Mouse (Mus musculus) hindbrain, embryonic 16.5 days (tissue): Measurements from ENCODE around the gene Nbeal1. TPM values are rescaled to one million over a fixed set of nuclear protein-coding genes. Genes with fewer than 3 reads are reported as not detected.
A peak's percentile ranks its signal among the peaks of the same experiment; 100 is the strongest.

Source experiments
- ATAC-seq: fragments of 200-750 bp; cut with Nextera tagmentation; 2 replicates; pipeline ENCODE4 v1.8.0; 2017; ENCODE audit warnings: moderate TSS enrichment, moderate library complexity
- H3K27ac ChIP-seq: fragments of 300-500 bp; sonication (generic); 2 replicates; pipeline ENCODE4 v1.5.1; 2014; ENCODE audit warnings: low read depth, mild to moderate bottlenecking, control low read depth, low read length, moderate library complexity
- H3K27me3 ChIP-seq: fragments of 300-500 bp; sonication (generic); replicated peaks from 2 replicates; pipeline ENCODE4 v1.6.1; 2014; ENCODE audit warnings: low read length; ENCODE audit not compliant: control insufficient read depth, insufficient read depth
- H3K36me3 ChIP-seq: fragments of 300-500 bp; sonication (generic); 2 replicates; pipeline ENCODE4 v1.6.1; 2014; ENCODE audit warnings: mild to moderate bottlenecking, low read length, moderate library complexity, mixed read lengths; ENCODE audit not compliant: control insufficient read depth, insufficient read depth
- H3K4me1 ChIP-seq: fragments of 300-500 bp; sonication (generic); 2 replicates; pipeline ENCODE4 v1.6.1; 2014; ENCODE audit warnings: low read depth, low read length; ENCODE audit not compliant: control insufficient read depth, insufficient read depth
- H3K4me2 ChIP-seq: fragments of 300-500 bp; sonication (generic); 2 replicates; pipeline ENCODE4 v1.6.1; 2014; ENCODE audit warnings: mild to moderate bottlenecking, low read length, control low read depth, moderate library complexity
- H3K4me3 ChIP-seq: fragments of 300-500 bp; sonication (generic); 2 replicates; pipeline ENCODE4 v1.5.1; 2014; ENCODE audit warnings: mild to moderate bottlenecking, low read length, control low read depth, moderate library complexity
- H3K9ac ChIP-seq: fragments of 300-500 bp; sonication (generic); 2 replicates; pipeline ENCODE4 v1.6.1; 2014; ENCODE audit warnings: low read depth, mild to moderate bottlenecking, control low read depth, low read length, moderate library complexity
- H3K9me3 ChIP-seq: fragments of 300-500 bp; sonication (generic); 2 replicates; pipeline ENCODE4 v1.6.1; 2014; ENCODE audit warnings: mild to moderate bottlenecking, low read length, moderate library complexity; ENCODE audit not compliant: control insufficient read depth
- WGBS: fragments of 180-500 bp; shearing (Covaris S2); extraction: QIAGEN DNeasy Blood & Tissue Kit; methylation state at CpG from one replicate; pipeline ENCODE4 v1.1.7; 2014; 5-methylcytosine and 5-hydroxymethylcytosine counted together
- polyA plus RNA-seq: library from polyadenylated mRNA; unstranded; fragments of >200 nt; fragmentation: Nextera tagmentation; extraction: Ambion mirVana; gene quantifications from 2 replicates; pipeline ENCODE4 v1.2.1, GENCODE M21; 2015

Gene Nbeal1
- 6.3 and 6.6 TPM in 2 replicates for polyA plus RNA-seq

GRCm38 (mm10) chr1:60179932-60180783, at the start of gene Nbeal1:
TSS of gene Nbeal1 (plus strand) at chr1:60180599.
- Histone ChIP-seq H3K27me3 (no peaks in the 10 kb centered on the region), H3K4me3 (peak within 1 kb of the TSS; percentile 96), H3K27ac (peak within 1 kb of the TSS; percentile 97), H3K9ac (peak within 1 kb of the TSS; percentile 96), H3K9me3 (no peaks in the 10 kb centered on the region), H3K36me3 (no peaks in the 10 kb centered on the region), H3K4me2 (peak within 1 kb of the TSS; percentile 67), H3K4me1 (peaks cover 12% of the 10 kb centered on the region)
- under 1% methylated on average over 63 of the region's 74 CpGs for WGBS
- peak; percentile 99 for ATAC-seq

GRCm38 (mm10) chr1:60137346-60137745, 43.1 kb upstream of the Nbeal1 start:
- H3K4me2 ChIP-seq: no peak overlapping the region
- no peak overlapping the region for H3K27ac ChIP-seq
- 30% methylated on average over 9 of the region's 9 CpGs for WGBS
- H3K9me3 ChIP-seq: no peaks in the 10 kb centered on the region
- H3K27me3 ChIP-seq: no peaks in the 10 kb centered on the region
- H3K9ac ChIP-seq: no peak overlapping the region
- H3K36me3 ChIP-seq: no peaks in the 10 kb centered on the region
- H3K4me1 ChIP-seq: no peaks in the 10 kb centered on the region
- H3K4me3 ChIP-seq: no peak overlapping the region
- no peak for ATAC-seq

- Histone ChIP-seq H3K4me2 (no peak overlapping the region), H3K4me3 (no peak overlapping the region), H3K27me3 (no peaks in the 10 kb centered on the region), H3K36me3 (0 out of 2 replicates have a peak, but pooled peaks cover 3% of the 10 kb centered on the region), H3K9me3 (no peaks in the 10 kb centered on the region), H3K27ac (no peak overlapping the region), H3K9ac (no peak overlapping the region), H3K4me1 (no peaks in the 10 kb centered on the region)
- no peak for ATAC-seq
- WGBS: 73% methylated on average over 5 of the region's 5 CpGs
Observed at GRCm38 (mm10) chr1:60152700-60153099, 27.7 kb upstream of the Nbeal1 start.

- no peaks in the 10 kb centered on the region for H3K9me3 ChIP-seq
- no peaks in the 10 kb centered on the region for H3K4me1 ChIP-seq
- H3K4me2 ChIP-seq: no peak overlapping the region
- no peak for ATAC-seq
- WGBS: 80% methylated on average over 7 of the region's 7 CpGs
- H3K27me3 ChIP-seq: no peaks in the 10 kb centered on the region
- no peak overlapping the region for H3K27ac ChIP-seq
- no peak overlapping the region for H3K4me3 ChIP-seq
- H3K36me3 ChIP-seq: no peaks in the 10 kb centered on the region
- H3K9ac ChIP-seq: no peak overlapping the region
Observed at GRCm38 (mm10) chr1:60156651-60157050, 23.7 kb upstream of the Nbeal1 start.

DNA sequence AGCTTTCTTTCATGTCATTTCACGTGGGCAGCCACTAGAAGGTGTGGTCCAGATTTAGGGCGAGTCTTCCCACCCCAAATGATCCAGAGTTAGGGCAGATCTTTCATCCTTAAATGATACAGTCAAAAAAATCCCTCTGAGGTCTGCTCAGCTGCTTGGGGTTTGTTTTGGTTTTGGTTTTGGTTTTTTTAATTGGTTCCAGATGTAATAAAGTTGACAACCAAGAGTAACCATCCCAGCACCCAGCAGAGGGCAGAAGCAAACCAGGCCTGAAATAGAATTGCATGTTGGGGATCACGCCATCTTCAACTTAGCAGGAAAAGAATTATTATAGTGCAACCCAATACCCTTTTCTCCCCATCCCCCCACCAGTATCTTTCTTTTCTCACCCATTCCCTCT, 22.0 kb upstream of the Nbeal1 start:
- 65% methylated on average over 3 of the region's 3 CpGs for WGBS
- ATAC-seq: no peak

DNA sequence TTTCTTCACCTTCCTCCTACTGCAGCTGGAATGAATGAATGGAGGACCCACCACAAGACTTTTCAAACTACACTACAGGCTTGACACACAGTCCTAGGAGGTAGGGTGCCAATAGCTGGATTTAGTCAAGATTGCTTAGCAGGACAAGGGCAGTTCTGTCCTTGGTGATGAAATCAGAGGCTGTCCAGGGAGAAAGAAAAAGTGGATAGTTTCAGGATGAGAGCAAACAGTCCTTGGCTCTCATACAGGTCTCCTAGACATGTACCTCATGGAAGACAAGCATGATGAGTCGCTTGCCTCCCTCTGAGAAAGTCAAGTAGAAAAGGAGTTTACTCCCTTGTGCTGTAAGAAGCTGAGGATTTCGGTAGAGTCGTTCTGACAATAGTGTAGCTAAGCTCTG, 16.7 kb upstream of the Nbeal1 start:
- 95% methylated on average over 3 of the region's 3 CpGs for WGBS
- Histone ChIP-seq H3K27me3 (no peaks in the 10 kb centered on the region), H3K4me1 (no peaks in the 10 kb centered on the region), H3K9ac (no peak overlapping the region), H3K9me3 (no peaks in the 10 kb centered on the region), H3K36me3 (no peaks in the 10 kb centered on the region), H3K4me2 (no peak overlapping the region), H3K27ac (no peak overlapping the region), H3K4me3 (no peak overlapping the region)
- no peak for ATAC-seq

More for the DNA sequence above, 22.0 kb upstream of the Nbeal1 start:
- Histone ChIP-seq H3K27me3 (no peaks in the 10 kb centered on the region), H3K36me3 (no peaks in the 10 kb centered on the region), H3K9ac (no peak overlapping the region), H3K27ac (no peak overlapping the region), H3K4me1 (no peaks in the 10 kb centered on the region), H3K4me3 (no peak overlapping the region), H3K4me2 (no peak overlapping the region), H3K9me3 (no peaks in the 10 kb centered on the region)

GRCm38 (mm10) chr1:60169626-60170025, 10.8 kb upstream of the Nbeal1 start:
- Histone ChIP-seq H3K27me3 (no peaks in the 10 kb centered on the region), H3K27ac (no peak overlapping the region), H3K4me3 (no peak overlapping the region), H3K4me2 (no peak overlapping the region), H3K9ac (no peak overlapping the region), H3K36me3 (no peaks in the 10 kb centered on the region), H3K4me1 (no peaks in the 10 kb centered on the region), H3K9me3 (no peaks in the 10 kb centered on the region)
- no peak for ATAC-seq
- 85% methylated on average over 2 of the region's 2 CpGs for WGBS

GRCm38 (mm10) chr1:60170251-60170650, 10.1 kb upstream of the Nbeal1 start:
- no peak for ATAC-seq
- Histone ChIP-seq H3K4me1 (no peaks in the 10 kb centered on the region), H3K4me3 (no peak overlapping the region), H3K9ac (no peak overlapping the region), H3K36me3 (no peaks in the 10 kb centered on the region), H3K27ac (no peak overlapping the region), H3K4me2 (no peak overlapping the region), H3K9me3 (no peaks in the 10 kb centered on the region), H3K27me3 (no peaks in the 10 kb centered on the region)
- WGBS: 73% methylated on average over 2 of the region's 2 CpGs

GRCm38 (mm10) chr1:60173119-60173518, 7.3 kb upstream of the Nbeal1 start:
- H3K9ac ChIP-seq: no peak overlapping the region
- no peaks in the 10 kb centered on the region for H3K27me3 ChIP-seq
- H3K4me1 ChIP-seq: no peaks in the 10 kb centered on the region
- ATAC-seq: no peak
- no peaks in the 10 kb centered on the region for H3K36me3 ChIP-seq
- no peak overlapping the region for H3K4me2 ChIP-seq
- 86% methylated on average over 3 of the region's 3 CpGs for WGBS
- no peak overlapping the region for H3K4me3 ChIP-seq
- H3K27ac ChIP-seq: no peak overlapping the region
- no peaks in the 10 kb centered on the region for H3K9me3 ChIP-seq
